Comparison of ENCODE assay signal across 20 mouse cellular contexts in the genomic region with DNA sequence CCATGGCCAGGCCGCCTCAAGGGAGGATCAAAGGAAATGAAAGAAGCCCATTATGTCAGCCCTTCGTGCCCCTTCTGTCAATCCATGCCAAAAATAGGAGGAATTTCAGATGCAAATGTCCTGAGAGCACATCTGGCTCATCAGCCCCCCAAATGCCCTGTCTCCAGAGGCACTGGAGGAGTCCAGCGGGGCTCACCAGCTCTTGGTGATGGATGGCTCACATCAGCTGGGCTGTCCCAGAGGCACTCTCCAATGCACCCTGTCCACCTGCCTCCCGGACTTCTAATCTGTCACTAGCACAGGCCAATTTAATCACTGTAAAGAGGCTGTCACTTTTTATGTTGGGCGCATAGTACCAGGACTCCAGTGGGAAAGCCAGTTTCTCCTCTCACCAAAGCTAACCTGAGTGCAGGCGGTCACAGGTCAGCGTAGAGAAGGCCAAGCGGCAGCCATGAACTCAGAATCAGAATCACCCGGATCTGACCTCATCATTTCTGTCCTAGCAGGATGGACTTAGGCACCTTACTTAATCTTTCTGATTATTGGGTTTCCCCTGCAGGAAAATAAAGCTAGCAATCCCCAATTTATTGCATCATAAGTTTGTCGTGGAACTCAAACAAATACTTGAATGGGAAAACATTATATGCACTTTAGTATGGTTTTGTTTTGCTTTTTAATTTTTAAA. TPM values are rescaled to one million over a fixed set of nuclear protein-coding genes. Genes with fewer than 3 reads are reported as not detected.
DNase-seq lines count a peak whose midpoint lies in the region; ATAC-seq and TF ChIP-seq lines count a peak whose summit lies in the region.
"Had no signal": no experiment of that assay in that cellular context is flagged by ENCODE, and none has a peak within 500 bp of the region (broad histone marks: within the 10 kb centered on the region; RNA-seq: fewer than 3 reads in every experiment).

No protein-coding gene starts in this region.

- H3K4me1 ChIP-seq in hindbrain, embryonic 10.5 days (replicated peaks) = peaks cover 11% of the 10 kb centered on the region; the same call in 1 of the 2 replicates
- no peaks in the 10 kb centered on the region for H3K4me1 ChIP-seq in hindbrain, postnatal 0 days (ENCODE audit: insufficient read depth, low read length)
- peaks cover 6% of the 10 kb centered on the region for H3K4me1 ChIP-seq in liver, postnatal 0 days (ENCODE audit: insufficient read depth)
- peaks cover 2% of the 10 kb centered on the region; the same call in 1 of the 2 replicates for H3K4me1 ChIP-seq in liver, embryonic 11.5 days (replicated peaks; ENCODE audit: control insufficient read depth, insufficient read depth, low read length)
- H3K4me1 ChIP-seq in hindbrain, embryonic 13.5 days (replicated peaks) = peaks cover 16% of the 10 kb centered on the region
- H3K4me1 ChIP-seq in neural tube, embryonic 12.5 days = peaks cover 22% of the 10 kb centered on the region
- H3K4me1 ChIP-seq in forebrain, embryonic 12.5 days = peaks cover 4% of the 10 kb centered on the region

- 79% methylated on average over 10 of the region's 10 CpGs for WGBS in hindbrain, embryonic 10.5 days
- WGBS in hindbrain, postnatal 0 days = 71% methylated on average over 10 of the region's 10 CpGs
- 82% methylated on average over 10 of the region's 10 CpGs for WGBS in liver, postnatal 0 days (ENCODE audit: insufficient replicate concordance)
- WGBS in liver, embryonic 11.5 days = 83% methylated on average over 10 of the region's 10 CpGs
- 57% methylated on average over 10 of the region's 10 CpGs for WGBS in hindbrain, embryonic 13.5 days
- whole genome bisulfite sequencing in neural tube, embryonic 12.5 days = 62% methylated on average over 10 of the region's 10 CpGs
- 83% methylated on average over 10 of the region's 10 CpGs for WGBS in forebrain, embryonic 12.5 days

- H3K36me3 ChIP-seq in hindbrain, embryonic 10.5 days = no peaks in the 10 kb centered on the region
- H3K36me3 ChIP-seq in hindbrain, postnatal 0 days (ENCODE audit: insufficient read depth, low read length) = no peaks in the 10 kb centered on the region
- H3K36me3 ChIP-seq in liver, postnatal 0 days (replicated peaks; ENCODE audit: insufficient read depth, low read length) = no peaks in the 10 kb centered on the region
- H3K36me3 ChIP-seq in liver, embryonic 11.5 days (ENCODE audit: control insufficient read depth, insufficient read depth, low read length) = no peaks in the 10 kb centered on the region
- H3K36me3 ChIP-seq in hindbrain, embryonic 13.5 days = no peaks in the 10 kb centered on the region
- no peaks in the 10 kb centered on the region for H3K36me3 ChIP-seq in neural tube, embryonic 12.5 days
- H3K36me3 ChIP-seq in forebrain, embryonic 12.5 days (replicated peaks) = no peaks in the 10 kb centered on the region
- H3K36me3 ChIP-seq: embryonic facial prominence, embryonic 12.5 days; heart, embryonic 13.5 days; intestine, embryonic 15.5 days had no signal

- no peak overlapping the region for H3K4me2 ChIP-seq in hindbrain, postnatal 0 days (ENCODE audit: low read depth, low read length)
- no peak overlapping the region for H3K4me2 ChIP-seq in liver, postnatal 0 days (ENCODE audit: low read depth, low read length)
- no peak overlapping the region for H3K4me2 ChIP-seq in liver, embryonic 11.5 days
- H3K4me2 ChIP-seq in hindbrain, embryonic 13.5 days = no peak overlapping the region
- no peak overlapping the region for H3K4me2 ChIP-seq in neural tube, embryonic 12.5 days (replicated peaks)
- no peak overlapping the region for H3K4me2 ChIP-seq in forebrain, embryonic 12.5 days
- H3K4me2 ChIP-seq: embryonic facial prominence, embryonic 12.5 days; heart, embryonic 13.5 days; intestine, embryonic 15.5 days had no signal

- no peak for TF ChIP-seq EP300 in liver, postnatal 0 days (IDR thresholded peaks at IDR 0.05; ENCODE audit: low read depth)

- no peaks in the 10 kb centered on the region for H3K9me3 ChIP-seq in hindbrain, embryonic 10.5 days
- no peaks in the 10 kb centered on the region for H3K9me3 ChIP-seq in hindbrain, postnatal 0 days (ENCODE audit: low read length)
- H3K9me3 ChIP-seq in liver, postnatal 0 days (ENCODE audit: low read length) = no peaks in the 10 kb centered on the region
- no peaks in the 10 kb centered on the region for H3K9me3 ChIP-seq in liver, embryonic 11.5 days (ENCODE audit: control insufficient read depth, low read length)
- no peaks in the 10 kb centered on the region for H3K9me3 ChIP-seq in hindbrain, embryonic 13.5 days
- no peaks in the 10 kb centered on the region for H3K9me3 ChIP-seq in neural tube, embryonic 12.5 days
- H3K9me3 ChIP-seq in forebrain, embryonic 12.5 days = no peaks in the 10 kb centered on the region
- H3K9me3 ChIP-seq: embryonic facial prominence, embryonic 12.5 days; heart, embryonic 13.5 days; intestine, embryonic 15.5 days had no signal

- no peak overlapping the region for H3K27ac ChIP-seq in hindbrain, embryonic 10.5 days
- H3K27ac ChIP-seq in hindbrain, postnatal 0 days = no peak overlapping the region
- H3K27ac ChIP-seq in liver, postnatal 0 days (ENCODE audit: low read depth) = 0 out of 2 replicates have a peak overlapping the region, but pooled peaks have one; percentile 8
- no peak overlapping the region for H3K27ac ChIP-seq in liver, embryonic 11.5 days (ENCODE audit: low read depth, low read length)
- H3K27ac ChIP-seq in hindbrain, embryonic 13.5 days = 0 out of 2 replicates have a peak overlapping the region, but pooled peaks have one; percentile 2
- H3K27ac ChIP-seq in neural tube, embryonic 12.5 days = no peak overlapping the region
- H3K27ac ChIP-seq in forebrain, embryonic 12.5 days = no peak overlapping the region
- H3K27ac ChIP-seq: embryonic facial prominence, embryonic 12.5 days; heart, embryonic 13.5 days; intestine, embryonic 15.5 days had no signal

- no peaks in the 10 kb centered on the region for H3K27me3 ChIP-seq in hindbrain, embryonic 10.5 days (ENCODE audit: insufficient read depth, poor library complexity, severe bottlenecking)
- no peaks in the 10 kb centered on the region for H3K27me3 ChIP-seq in hindbrain, postnatal 0 days (ENCODE audit: insufficient read depth, low read length)
- H3K27me3 ChIP-seq in liver, postnatal 0 days (ENCODE audit: insufficient read depth, low read length) = no peaks in the 10 kb centered on the region
- no peaks in the 10 kb centered on the region for H3K27me3 ChIP-seq in liver, embryonic 11.5 days (replicated peaks; ENCODE audit: control insufficient read depth, insufficient read depth, low read length)
- no peaks in the 10 kb centered on the region for H3K27me3 ChIP-seq in hindbrain, embryonic 13.5 days
- no peaks in the 10 kb centered on the region for H3K27me3 ChIP-seq in neural tube, embryonic 12.5 days (replicated peaks)
- H3K27me3 ChIP-seq in forebrain, embryonic 12.5 days = no peaks in the 10 kb centered on the region
- H3K27me3 ChIP-seq: embryonic facial prominence, embryonic 12.5 days; intestine, embryonic 15.5 days; Patski had no signal

- peak; percentile 30 for DNase-seq in hindbrain, embryonic 10.5 days (ENCODE audit: low spot score)
- DNase-seq in hindbrain, postnatal 0 days (ENCODE audit: low spot score) = no peak
- DNase-seq in liver, postnatal 0 days = no peak
- DNase-seq in liver, embryonic 11.5 days (ENCODE audit: low spot score) = no peak
- DNase-seq: adrenal gland, postnatal 14 days; cerebellum, adult 11-12 months; cerebellum, adult 9-10 months; cerebellum, postnatal 25 days; gastrocnemius, postnatal 36 days; heart, adult 11 months; heart, postnatal 36 days had no signal

- no peak for ATAC-seq in hindbrain, postnatal 0 days
- ATAC-seq in liver, postnatal 0 days = peak; percentile 76
- no peak for ATAC-seq in liver, embryonic 11.5 days (replicated peaks; ENCODE audit: low FRiP score)
- no peak for ATAC-seq in hindbrain, embryonic 13.5 days (ENCODE audit: low FRiP score)
- peak; percentile 50; the same call in 1 of the 2 replicates for ATAC-seq in neural tube, embryonic 12.5 days (ENCODE audit: low FRiP score, low read depth)
- no peak for ATAC-seq in forebrain, embryonic 12.5 days (ENCODE audit: low FRiP score)
- ATAC-seq: activated CD4-positive, CD25-positive, alpha-beta regulatory T cell, adult 4 months; forebrain, embryonic 14.5 days; intestine, embryonic 15.5 days; Patski had no signal

- no peak for TF ChIP-seq CTCF in hindbrain, postnatal 0 days (IDR thresholded peaks at IDR 0.05; ENCODE audit: low read depth)
- no peak for TF ChIP-seq CTCF in liver, postnatal 0 days (IDR thresholded peaks at IDR 0.05; ENCODE audit: low read depth)

- no peak overlapping the region for H3K4me3 ChIP-seq in hindbrain, embryonic 10.5 days
- no peak overlapping the region for H3K4me3 ChIP-seq in hindbrain, postnatal 0 days (ENCODE audit: low read length)
- H3K4me3 ChIP-seq in liver, postnatal 0 days (ENCODE audit: low read depth, low read length) = no peak overlapping the region
- no peak overlapping the region for H3K4me3 ChIP-seq in liver, embryonic 11.5 days (ENCODE audit: low read depth, low read length)
- no peak overlapping the region for H3K4me3 ChIP-seq in hindbrain, embryonic 13.5 days
- no peak overlapping the region for H3K4me3 ChIP-seq in neural tube, embryonic 12.5 days
- H3K4me3 ChIP-seq in forebrain, embryonic 12.5 days (replicated peaks) = no peak overlapping the region
- H3K4me3 ChIP-seq: embryonic facial prominence, embryonic 12.5 days; heart, embryonic 13.5 days; intestine, embryonic 15.5 days had no signal

- no peak overlapping the region for H3K9ac ChIP-seq in hindbrain, postnatal 0 days (replicated peaks; ENCODE audit: low read length)
- no peak overlapping the region for H3K9ac ChIP-seq in liver, postnatal 0 days (replicated peaks)
- H3K9ac ChIP-seq in liver, embryonic 11.5 days (ENCODE audit: low read depth, low read length) = no peak overlapping the region
- H3K9ac ChIP-seq in hindbrain, embryonic 13.5 days = no peak overlapping the region
- H3K9ac ChIP-seq in neural tube, embryonic 12.5 days = no peak overlapping the region
- no peak overlapping the region for H3K9ac ChIP-seq in forebrain, embryonic 12.5 days
- H3K9ac ChIP-seq: embryonic facial prominence, embryonic 12.5 days; heart, embryonic 13.5 days; intestine, embryonic 15.5 days had no signal

RNA-seq across cellular contexts. Expression of a gene that starts 25.8 kb away (rescaled TPM):
- 37.1 and 42.2 TPM in 2 replicates for polyA plus RNA-seq in hindbrain, embryonic 10.5 days (2016; fragmentation: Nextera tagmentation; extraction: Ambion mirVana)
- total RNA-seq in hindbrain, postnatal 0 days (2014; rRNA removed) = 19.0 and 24.1 TPM in 2 replicates
- polyA plus RNA-seq in hindbrain, postnatal 0 days (2015; fragmentation: Nextera tagmentation; extraction: Ambion mirVana) = 25.6 and 30.6 TPM in 2 replicates
- 10.2 and 12.9 TPM in 2 replicates for polyA plus RNA-seq in liver, postnatal 0 days (2015; fragmentation: Nextera tagmentation; extraction: Ambion mirVana)
- 37.6 and 38.8 TPM in 2 replicates for polyA plus RNA-seq in liver, embryonic 11.5 days (2014; fragmentation: Nextera tagmentation; extraction: Ambion mirVana)
- polyA plus RNA-seq in hindbrain, embryonic 13.5 days (2015; fragmentation: Nextera tagmentation; extraction: Ambion mirVana) = 35.1 and 39.7 TPM in 2 replicates
- polyA plus RNA-seq in neural tube, embryonic 12.5 days (2016; fragmentation: Nextera tagmentation; extraction: Ambion mirVana) = 40.0 and 43.2 TPM in 2 replicates
- polyA plus RNA-seq in forebrain, embryonic 12.5 days (2016; fragmentation: Nextera tagmentation; extraction: Ambion mirVana) = 45.6 and 46.8 TPM in 2 replicates

RNA-seq across cellular contexts. Expression of a gene that starts 41.6 kb away (rescaled TPM):
- polyA plus RNA-seq in hindbrain, embryonic 10.5 days (2016; fragmentation: Nextera tagmentation; extraction: Ambion mirVana) = 7.9 and 9.4 TPM in 2 replicates
- 5.7 and 6.5 TPM in 2 replicates for total RNA-seq in hindbrain, postnatal 0 days (2014; rRNA removed)
- polyA plus RNA-seq in hindbrain, postnatal 0 days (2015; fragmentation: Nextera tagmentation; extraction: Ambion mirVana) = 6.2 TPM in 2 replicates
- 3.4 and 4.1 TPM in 2 replicates for polyA plus RNA-seq in liver, postnatal 0 days (2015; fragmentation: Nextera tagmentation; extraction: Ambion mirVana)
- 3.6 and 3.9 TPM in 2 replicates for polyA plus RNA-seq in liver, embryonic 11.5 days (2014; fragmentation: Nextera tagmentation; extraction: Ambion mirVana)
- polyA plus RNA-seq in hindbrain, embryonic 13.5 days (2015; fragmentation: Nextera tagmentation; extraction: Ambion mirVana) = 8.0 and 10.7 TPM in 2 replicates
- 23.1 and 24.7 TPM in 2 replicates for polyA plus RNA-seq in neural tube, embryonic 12.5 days (2016; fragmentation: Nextera tagmentation; extraction: Ambion mirVana)
- 16.2 and 24.1 TPM in 2 replicates for polyA plus RNA-seq in forebrain, embryonic 12.5 days (2016; fragmentation: Nextera tagmentation; extraction: Ambion mirVana)

Comparison
In these comparisons a context has a peak if more than half of its experiments do, and no peak if none do; other contexts are left out.
1. H3K27ac ChIP-seq: peak in liver, postnatal 0 days (single experiment) and hindbrain, embryonic 13.5 days (single experiment); none in hindbrain, embryonic 10.5 days (single experiment), hindbrain, postnatal 0 days (single experiment), liver, embryonic 11.5 days (single experiment), neural tube, embryonic 12.5 days (single experiment) and forebrain, embryonic 12.5 days (single experiment).
2. ATAC-seq: peak in liver, postnatal 0 days (single experiment) and neural tube, embryonic 12.5 days (single experiment); none in hindbrain, postnatal 0 days (single experiment), liver, embryonic 11.5 days (single experiment), hindbrain, embryonic 13.5 days (single experiment) and forebrain, embryonic 12.5 days (single experiment).